Comparison of ENCODE assay signal across 7 mouse cellular contexts in genomic region chr5:65505786-65506185, GRCm38 (mm10). TPM values are rescaled to one million over a fixed set of nuclear protein-coding genes. Genes with fewer than 3 reads are reported as not detected.
A peak's percentile ranks its signal among the peaks of the same experiment; 100 is the strongest.
DNase-seq lines count a peak whose midpoint lies in the region; ATAC-seq and TF ChIP-seq lines count a peak whose summit lies in the region.

No protein-coding gene starts in this region.

- H3K27me3 ChIP-seq in midbrain, embryonic 11.5 days (ENCODE audit: control insufficient read depth, insufficient read depth, low read length) = no peaks in the 10 kb centered on the region
- no peaks in the 10 kb centered on the region for H3K27me3 ChIP-seq in midbrain, postnatal 0 days (ENCODE audit: insufficient read depth, low read length)
- H3K27me3 ChIP-seq in embryonic facial prominence, embryonic 13.5 days = no peaks in the 10 kb centered on the region
- no peaks in the 10 kb centered on the region for H3K27me3 ChIP-seq in intestine, embryonic 14.5 days (replicated peaks; ENCODE audit: control insufficient read depth, insufficient read depth, low read length)

- no peak overlapping the region for H3K9ac ChIP-seq in midbrain, embryonic 11.5 days (ENCODE audit: low read length)
- no peak overlapping the region for H3K9ac ChIP-seq in midbrain, postnatal 0 days (replicated peaks; ENCODE audit: low read length, poor library complexity, severe bottlenecking)
- H3K9ac ChIP-seq in embryonic facial prominence, embryonic 13.5 days = peak overlapping the region; percentile 49; the same call in 1 of the 2 replicates
- no peak overlapping the region for H3K9ac ChIP-seq in intestine, embryonic 14.5 days (ENCODE audit: low read length)

- no peak for TF ChIP-seq CTCF in midbrain, postnatal 0 days (IDR thresholded peaks at IDR 0.05)

- DNase-seq in midbrain, embryonic 11.5 days (ENCODE audit: low spot score, missing footprints) = no peak
- DNase-seq in midbrain, postnatal 0 days (ENCODE audit: low spot score) = no peak
- DNase-seq in intestine, embryonic 14.5 days (ENCODE audit: low spot score) = no peak
- no peak for DNase-seq in spleen, postnatal 36 days (ENCODE audit: low spot score in 2 of 2)

- H3K27ac ChIP-seq in midbrain, embryonic 11.5 days (ENCODE audit: low read depth, low read length) = no peak overlapping the region
- no peak overlapping the region for H3K27ac ChIP-seq in midbrain, postnatal 0 days (ENCODE audit: low read depth, low read length)
- H3K27ac ChIP-seq in embryonic facial prominence, embryonic 13.5 days = no peak overlapping the region
- H3K27ac ChIP-seq in intestine, embryonic 14.5 days (ENCODE audit: low read depth) = no peak overlapping the region

- H3K4me3 ChIP-seq in midbrain, embryonic 11.5 days (ENCODE audit: low read depth, low read length) = no peak overlapping the region
- H3K4me3 ChIP-seq in midbrain, postnatal 0 days (ENCODE audit: low read depth, low read length) = no peak overlapping the region
- H3K4me3 ChIP-seq in embryonic facial prominence, embryonic 13.5 days = no peak overlapping the region
- peak overlapping the region; percentile 11; the same call in 1 of the 2 replicates for H3K4me3 ChIP-seq in intestine, embryonic 14.5 days (ENCODE audit: low read depth, low read length)

- peak overlapping the region; percentile 14; the same call in 1 of the 2 replicates for H3K4me2 ChIP-seq in midbrain, embryonic 11.5 days
- no peak overlapping the region for H3K4me2 ChIP-seq in midbrain, postnatal 0 days (ENCODE audit: low read depth, low read length, poor library complexity, severe bottlenecking)
- H3K4me2 ChIP-seq in embryonic facial prominence, embryonic 13.5 days = peak overlapping the region; percentile 52
- peak overlapping the region; percentile 37 for H3K4me2 ChIP-seq in intestine, embryonic 14.5 days (ENCODE audit: low read length)

- 11% methylated on average over 8 of the region's 8 CpGs for WGBS in midbrain, embryonic 11.5 days
- WGBS in midbrain, postnatal 0 days = 15% methylated on average over 8 of the region's 8 CpGs
- 11% methylated on average over 8 of the region's 8 CpGs for WGBS in embryonic facial prominence, embryonic 13.5 days
- WGBS in intestine, embryonic 14.5 days = 10% methylated on average over 8 of the region's 8 CpGs

- no peaks in the 10 kb centered on the region for H3K4me1 ChIP-seq in midbrain, embryonic 11.5 days (ENCODE audit: control insufficient read depth, insufficient read depth, low read length)
- no peaks in the 10 kb centered on the region for H3K4me1 ChIP-seq in midbrain, postnatal 0 days (ENCODE audit: insufficient read depth, low read length)
- no peaks in the 10 kb centered on the region for H3K4me1 ChIP-seq in embryonic facial prominence, embryonic 13.5 days
- no peaks in the 10 kb centered on the region for H3K4me1 ChIP-seq in intestine, embryonic 14.5 days (replicated peaks; ENCODE audit: control insufficient read depth, insufficient read depth, low read length)

- H3K36me3 ChIP-seq in midbrain, embryonic 11.5 days (ENCODE audit: control insufficient read depth, insufficient read depth, low read length) = no peaks in the 10 kb centered on the region
- H3K36me3 ChIP-seq in midbrain, postnatal 0 days (ENCODE audit: insufficient read depth, low read length) = no peaks in the 10 kb centered on the region
- no peaks in the 10 kb centered on the region for H3K36me3 ChIP-seq in embryonic facial prominence, embryonic 13.5 days
- no peaks in the 10 kb centered on the region for H3K36me3 ChIP-seq in intestine, embryonic 14.5 days (ENCODE audit: control insufficient read depth, insufficient read depth, low read length)

- no peaks in the 10 kb centered on the region for H3K9me3 ChIP-seq in midbrain, embryonic 11.5 days (ENCODE audit: control insufficient read depth, low read length)
- no peaks in the 10 kb centered on the region for H3K9me3 ChIP-seq in midbrain, postnatal 0 days (ENCODE audit: low read length)
- no peaks in the 10 kb centered on the region for H3K9me3 ChIP-seq in embryonic facial prominence, embryonic 13.5 days
- H3K9me3 ChIP-seq in intestine, embryonic 14.5 days (ENCODE audit: control insufficient read depth, low read length) = no peaks in the 10 kb centered on the region

- ATAC-seq in midbrain, embryonic 11.5 days (ENCODE audit: low FRiP score) = no peak
- ATAC-seq in midbrain, postnatal 0 days (ENCODE audit: low FRiP score) = no peak
- ATAC-seq in embryonic facial prominence, embryonic 13.5 days (ENCODE audit: insufficient number of reproducible peaks, insufficient read depth, low FRiP score, low TSS enrichment, low read depth) = no peak
- no peak for ATAC-seq in intestine, embryonic 14.5 days (replicated peaks; ENCODE audit: low FRiP score, low TSS enrichment, low read depth)
- ATAC-seq in megakaryocyte progenitor cell, adult 5-6 weeks (replicated peaks; ENCODE audit: poor library complexity) = peak; percentile 86
- no peak for ATAC-seq in monocyte, adult 5-6 weeks (replicated peaks; ENCODE audit: insufficient number of reproducible peaks, low FRiP score, low TSS enrichment, poor library complexity, severe bottlenecking)

RNA-seq across cellular contexts. Expression of gene Gm43552, which starts 13.2 kb away (rescaled TPM):
- polyA plus RNA-seq in midbrain, embryonic 11.5 days (2014; fragmentation: Nextera tagmentation; extraction: Ambion mirVana) = not detected in 2 replicates
- total RNA-seq in midbrain, postnatal 0 days (2014; rRNA removed) = not detected in 2 replicates
- not detected in 2 replicates for polyA plus RNA-seq in midbrain, postnatal 0 days (2015; fragmentation: Nextera tagmentation; extraction: Ambion mirVana)
- polyA plus RNA-seq in embryonic facial prominence, embryonic 13.5 days (2015; fragmentation: Nextera tagmentation; extraction: Ambion mirVana) = not detected in 2 replicates
- polyA plus RNA-seq in intestine, embryonic 14.5 days (2014; fragmentation: Nextera tagmentation; extraction: Ambion mirVana) = 2.4 TPM in 1 of 2 replicates, not detected in the other
- total RNA-seq in megakaryocyte progenitor cell, adult 5-6 weeks (2015) = not detected in 2 replicates
- not detected in 2 replicates for total RNA-seq in megakaryocyte progenitor cell, adult 5-6 weeks (2017)
- total RNA-seq in monocyte, adult 5-6 weeks (2017) = not detected in 3 replicates

RNA-seq across cellular contexts. Expression of gene Smim14, which starts 31.2 kb away (rescaled TPM):
- polyA plus RNA-seq in midbrain, embryonic 11.5 days (2014; fragmentation: Nextera tagmentation; extraction: Ambion mirVana) = 82.9 and 85.1 TPM in 2 replicates
- total RNA-seq in midbrain, postnatal 0 days (2014; rRNA removed) = 189 and 204 TPM in 2 replicates
- polyA plus RNA-seq in midbrain, postnatal 0 days (2015; fragmentation: Nextera tagmentation; extraction: Ambion mirVana) = 222 and 238 TPM in 2 replicates
- 102 and 117 TPM in 2 replicates for polyA plus RNA-seq in embryonic facial prominence, embryonic 13.5 days (2015; fragmentation: Nextera tagmentation; extraction: Ambion mirVana)
- 109 and 111 TPM in 2 replicates for polyA plus RNA-seq in intestine, embryonic 14.5 days (2014; fragmentation: Nextera tagmentation; extraction: Ambion mirVana)
- 142 and 144 TPM in 2 replicates for total RNA-seq in megakaryocyte progenitor cell, adult 5-6 weeks (2015)
- 83.0 and 86.5 TPM in 2 replicates for total RNA-seq in megakaryocyte progenitor cell, adult 5-6 weeks (2017)
- 93.9 to 122 TPM (median 116 TPM) in 3 replicates for total RNA-seq in monocyte, adult 5-6 weeks (2017)

RNA-seq across cellular contexts. Expression of gene Ube2k, which starts 31.2 kb away (rescaled TPM):
- 143 and 148 TPM in 2 replicates for polyA plus RNA-seq in midbrain, embryonic 11.5 days (2014; fragmentation: Nextera tagmentation; extraction: Ambion mirVana)
- total RNA-seq in midbrain, postnatal 0 days (2014; rRNA removed) = 40.4 and 55.0 TPM in 2 replicates
- 186 and 194 TPM in 2 replicates for polyA plus RNA-seq in midbrain, postnatal 0 days (2015; fragmentation: Nextera tagmentation; extraction: Ambion mirVana)
- 207 and 213 TPM in 2 replicates for polyA plus RNA-seq in embryonic facial prominence, embryonic 13.5 days (2015; fragmentation: Nextera tagmentation; extraction: Ambion mirVana)
- polyA plus RNA-seq in intestine, embryonic 14.5 days (2014; fragmentation: Nextera tagmentation; extraction: Ambion mirVana) = 123 and 124 TPM in 2 replicates
- total RNA-seq in megakaryocyte progenitor cell, adult 5-6 weeks (2015) = 150 TPM in 2 replicates
- total RNA-seq in megakaryocyte progenitor cell, adult 5-6 weeks (2017) = 32.9 and 45.7 TPM in 2 replicates
- total RNA-seq in monocyte, adult 5-6 weeks (2017) = 48.6 to 59.6 TPM (median 49.9 TPM) in 3 replicates
